ENCODE assay signal across 18 mouse cellular contexts in the genomic region with DNA sequence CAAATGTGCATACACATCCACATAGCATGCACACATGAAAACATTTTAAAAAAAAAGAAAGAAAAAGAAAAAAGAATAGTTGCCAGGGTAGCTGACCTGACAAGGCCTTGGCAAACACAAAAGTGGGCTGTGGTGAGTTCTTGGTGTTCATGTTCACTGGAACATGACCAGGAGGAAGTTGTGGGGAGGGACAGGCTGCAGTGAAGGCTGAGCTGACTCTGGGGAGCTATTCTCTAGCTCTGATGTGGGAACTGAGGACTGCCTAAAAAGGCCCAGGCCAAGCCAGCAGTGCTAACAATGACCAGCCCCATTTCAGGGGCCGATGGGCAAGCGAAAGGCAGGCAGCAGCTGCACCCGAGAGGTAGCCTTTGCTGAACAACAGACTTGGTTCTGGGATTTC.
A peak's percentile ranks its signal among the peaks of the same experiment; 100 is the strongest.
DNase-seq lines count a peak whose midpoint lies in the region; ATAC-seq and TF ChIP-seq lines count a peak whose summit lies in the region.
"Had no signal": no experiment of that assay in that cellular context is flagged by ENCODE, and none has a peak within 500 bp of the region (broad histone marks: within the 10 kb centered on the region; RNA-seq: fewer than 3 reads in every experiment).

No protein-coding gene starts in this region.

- no peak for DNase-seq in liver, postnatal 0 days
- DNase-seq in testis, postnatal 10 days (ENCODE audit: low spot score): no peak
- peak; percentile 69 for DNase-seq in fibroblast of lung, adult 2 months (ENCODE audit: low read depth)
- DNase-seq in left cerebral cortex, postnatal 25 days (ENCODE audit: low spot score in 2 of 2): no peak
- no peak for DNase-seq in heart, adult 11 months
- DNase-seq in right cerebral cortex, postnatal 10 days (ENCODE audit: low spot score in 2 of 2): no peak
- DNase-seq: adrenal gland, adult 8-10 months; cerebellum, postnatal 14 days; gastrocnemius, postnatal 36 days; kidney, postnatal 10 days; lung, postnatal 10 days; right cerebral cortex, adult 18-20 months had no signal

- H3K27me3 ChIP-seq in liver, postnatal 0 days (ENCODE audit: insufficient read depth, low read length): no peaks in the 10 kb centered on the region
- H3K27me3 ChIP-seq in liver, embryonic 12.5 days (replicated peaks): peaks cover 11% of the 10 kb centered on the region; the same call in 1 of the 2 replicates
- no peaks in the 10 kb centered on the region for H3K27me3 ChIP-seq in testis, adult 2 months (ENCODE audit: control insufficient read depth, insufficient read depth, low read length)
- H3K27me3 ChIP-seq: heart, embryonic 15.5 days; neural tube, embryonic 12.5 days had no signal

- H3K4me3 ChIP-seq in liver, postnatal 0 days (ENCODE audit: low read depth, low read length): no peak overlapping the region
- no peak overlapping the region for H3K4me3 ChIP-seq in liver, embryonic 12.5 days
- no peak overlapping the region for H3K4me3 ChIP-seq in testis, adult 2 months (ENCODE audit: control insufficient read depth, low read depth, low read length)
- H3K4me3 ChIP-seq: embryonic facial prominence, embryonic 10.5 days; heart, embryonic 15.5 days; neural tube, embryonic 12.5 days had no signal

- no peak for TF ChIP-seq CTCF in liver, postnatal 0 days (IDR thresholded peaks at IDR 0.05; ENCODE audit: low read depth)
- TF ChIP-seq CTCF in testis, adult 2 months (IDR thresholded peaks at IDR 0.05; ENCODE audit: control insufficient read depth, insufficient read depth, insufficient replicate concordance, low read depth, low read length): no peak

- no peak overlapping the region for H3K4me2 ChIP-seq in liver, postnatal 0 days (ENCODE audit: low read depth, low read length)
- no peak overlapping the region for H3K4me2 ChIP-seq in liver, embryonic 12.5 days
- H3K4me2 ChIP-seq: heart, embryonic 15.5 days; liver, embryonic 11.5 days; neural tube, embryonic 12.5 days had no signal

- no peaks in the 10 kb centered on the region for H3K36me3 ChIP-seq in liver, postnatal 0 days (replicated peaks; ENCODE audit: insufficient read depth, low read length)
- no peaks in the 10 kb centered on the region for H3K36me3 ChIP-seq in liver, embryonic 12.5 days
- H3K36me3 ChIP-seq in testis, adult 2 months (ENCODE audit: control insufficient read depth, insufficient read depth, low read length): no peaks in the 10 kb centered on the region
- H3K36me3 ChIP-seq: embryonic facial prominence, embryonic 10.5 days; heart, embryonic 15.5 days; neural tube, embryonic 12.5 days had no signal

- no peaks in the 10 kb centered on the region for H3K9me3 ChIP-seq in liver, postnatal 0 days (ENCODE audit: low read length)
- no peaks in the 10 kb centered on the region for H3K9me3 ChIP-seq in liver, embryonic 12.5 days (replicated peaks)
- H3K9me3 ChIP-seq: embryonic facial prominence, embryonic 10.5 days; heart, embryonic 15.5 days; neural tube, embryonic 12.5 days had no signal

- no peak for TF ChIP-seq EP300 in liver, postnatal 0 days (IDR thresholded peaks at IDR 0.05; ENCODE audit: low read depth)

- no peak overlapping the region for H3K9ac ChIP-seq in liver, postnatal 0 days (replicated peaks)
- H3K9ac ChIP-seq in liver, embryonic 12.5 days: no peak overlapping the region; the same call in 1 of the 2 replicates
- H3K9ac ChIP-seq: heart, embryonic 15.5 days; neural tube, embryonic 12.5 days had no signal

- intact Hi-C loops in left cerebral cortex, postnatal 25 days (cut with DNase I): no loop called here

- peaks cover 15% of the 10 kb centered on the region for H3K4me1 ChIP-seq in liver, postnatal 0 days (ENCODE audit: insufficient read depth)
- peaks cover 25% of the 10 kb centered on the region for H3K4me1 ChIP-seq in liver, embryonic 12.5 days
- H3K4me1 ChIP-seq in testis, adult 2 months (ENCODE audit: control insufficient read depth, insufficient read depth, low read length): peaks cover 11% of the 10 kb centered on the region
- H3K4me1 ChIP-seq: neural tube, embryonic 12.5 days had no signal

- TF ChIP-seq POLR2A in testis, adult 2 months (IDR thresholded peaks at IDR 0.05; ENCODE audit: control insufficient read depth, low read depth, low read length): no peak

- no peak overlapping the region for H3K27ac ChIP-seq in liver, postnatal 0 days (ENCODE audit: low read depth)
- H3K27ac ChIP-seq in liver, embryonic 12.5 days: no peak overlapping the region
- peak overlapping the region; percentile 82 for H3K27ac ChIP-seq in testis, adult 2 months (ENCODE audit: control insufficient read depth, insufficient read depth, low read depth, low read length)
- H3K27ac ChIP-seq: embryonic facial prominence, embryonic 10.5 days; heart, embryonic 15.5 days; neural tube, embryonic 12.5 days had no signal

- 73% methylated on average over 3 of the region's 3 CpGs for WGBS in liver, postnatal 0 days (ENCODE audit: insufficient replicate concordance)
- WGBS in liver, embryonic 12.5 days (ENCODE audit: insufficient replicate concordance): 70% methylated on average over 3 of the region's 3 CpGs

- peak; percentile 57; the same call in 1 of the 2 replicates for ATAC-seq in liver, postnatal 0 days
- ATAC-seq in liver, embryonic 12.5 days: no peak
